Comparison of ENCODE assay signal across 17 mouse cellular contexts in the genomic region with DNA sequence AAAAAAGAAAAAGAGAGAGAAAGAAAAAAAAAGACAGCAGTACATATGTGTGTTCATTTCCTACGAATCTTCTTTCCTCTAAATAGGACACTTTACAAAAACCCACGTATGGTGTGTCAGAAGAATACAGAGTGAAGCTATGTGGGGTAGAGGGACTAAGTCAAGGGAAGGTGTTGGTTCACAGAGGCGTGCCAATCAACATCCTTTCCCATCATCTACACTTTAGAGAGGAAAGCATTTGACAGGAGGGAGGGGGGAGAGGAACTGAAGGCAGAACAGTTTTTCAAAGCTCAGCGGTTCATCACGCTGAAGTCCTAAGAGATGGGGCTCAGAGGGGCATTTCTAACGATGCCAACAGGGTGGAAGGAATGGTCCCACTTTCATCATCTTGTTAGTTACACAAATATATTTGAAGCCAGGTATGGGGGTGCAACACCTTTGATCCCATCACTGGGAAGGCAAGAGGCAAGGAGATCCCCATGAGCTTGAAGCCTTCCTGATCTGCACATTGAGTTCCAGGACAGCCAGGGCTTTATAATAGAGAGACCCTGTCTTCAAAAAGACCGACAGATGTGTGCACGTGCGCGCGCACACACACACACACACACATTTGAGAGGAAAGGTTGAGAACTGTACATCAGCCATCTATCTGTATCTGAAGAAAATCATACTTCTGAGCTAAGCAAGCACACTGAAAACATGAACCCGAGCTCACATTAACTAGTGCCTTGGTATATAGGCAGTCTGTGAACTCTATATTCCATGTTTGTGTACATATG. TPM values are rescaled to one million over a fixed set of nuclear protein-coding genes. Genes with fewer than 3 reads are reported as not detected.
A peak's percentile ranks its signal among the peaks of the same experiment; 100 is the strongest.
DNase-seq lines count a peak whose midpoint lies in the region; ATAC-seq and TF ChIP-seq lines count a peak whose summit lies in the region.
"Had no signal": no experiment of that assay in that cellular context is flagged by ENCODE, and none has a peak within 500 bp of the region (broad histone marks: within the 10 kb centered on the region; RNA-seq: fewer than 3 reads in every experiment).

No protein-coding gene starts in this region.

- no peak overlapping the region for H3K27ac ChIP-seq in midbrain, embryonic 11.5 days (ENCODE audit: low read depth, low read length)
- no peak overlapping the region for H3K27ac ChIP-seq in midbrain, embryonic 15.5 days
- no peak overlapping the region for H3K27ac ChIP-seq in intestine, postnatal 0 days (ENCODE audit: low read depth, low read length)
- H3K27ac ChIP-seq: hindbrain, postnatal 0 days; midbrain, embryonic 12.5 days; stomach, postnatal 0 days had no signal

- WGBS in midbrain, embryonic 11.5 days, result 37% methylated on average over 12 of the region's 12 CpGs
- WGBS in midbrain, embryonic 15.5 days, result 43% methylated on average over 12 of the region's 12 CpGs
- WGBS in intestine, postnatal 0 days, result 49% methylated on average over 12 of the region's 12 CpGs

- peaks cover 4% of the 10 kb centered on the region for H3K4me1 ChIP-seq in midbrain, embryonic 11.5 days (ENCODE audit: control insufficient read depth, insufficient read depth, low read length)
- H3K4me1 ChIP-seq in midbrain, embryonic 15.5 days, result peaks cover 17% of the 10 kb centered on the region
- no peaks in the 10 kb centered on the region; the same call in 1 of the 2 replicates for H3K4me1 ChIP-seq in intestine, postnatal 0 days (replicated peaks; ENCODE audit: control insufficient read depth, insufficient read depth, low read length)

- peaks cover 60% of the 10 kb centered on the region for H3K27me3 ChIP-seq in midbrain, embryonic 11.5 days (ENCODE audit: control insufficient read depth, insufficient read depth, low read length)
- H3K27me3 ChIP-seq in midbrain, embryonic 15.5 days (replicated peaks), result peaks cover 73% of the 10 kb centered on the region
- H3K27me3 ChIP-seq in intestine, postnatal 0 days (replicated peaks; ENCODE audit: control insufficient read depth, insufficient read depth, low read length), result peaks cover 72% of the 10 kb centered on the region

- H3K9ac ChIP-seq in midbrain, embryonic 11.5 days (ENCODE audit: low read length), result no peak overlapping the region
- no peak overlapping the region for H3K9ac ChIP-seq in midbrain, embryonic 15.5 days
- H3K9ac ChIP-seq in intestine, postnatal 0 days (ENCODE audit: low read depth, low read length), result no peak overlapping the region

- no peaks in the 10 kb centered on the region for H3K36me3 ChIP-seq in midbrain, embryonic 11.5 days (ENCODE audit: control insufficient read depth, insufficient read depth, low read length)
- no peaks in the 10 kb centered on the region for H3K36me3 ChIP-seq in midbrain, embryonic 15.5 days (replicated peaks)
- no peaks in the 10 kb centered on the region for H3K36me3 ChIP-seq in intestine, postnatal 0 days (ENCODE audit: control insufficient read depth, insufficient read depth)
- H3K36me3 ChIP-seq: midbrain, embryonic 12.5 days had no signal

- no peak overlapping the region for H3K4me2 ChIP-seq in midbrain, embryonic 11.5 days
- no peak overlapping the region for H3K4me2 ChIP-seq in midbrain, embryonic 15.5 days
- no peak overlapping the region for H3K4me2 ChIP-seq in intestine, postnatal 0 days (replicated peaks; ENCODE audit: low read depth)

- no peaks in the 10 kb centered on the region for H3K9me3 ChIP-seq in midbrain, embryonic 11.5 days (ENCODE audit: control insufficient read depth, low read length)
- H3K9me3 ChIP-seq in midbrain, embryonic 15.5 days, result no peaks in the 10 kb centered on the region
- H3K9me3 ChIP-seq in intestine, postnatal 0 days (ENCODE audit: control insufficient read depth), result no peaks in the 10 kb centered on the region
- H3K9me3 ChIP-seq: midbrain, embryonic 12.5 days had no signal

- H3K4me3 ChIP-seq in midbrain, embryonic 11.5 days (ENCODE audit: low read depth, low read length), result no peak overlapping the region
- H3K4me3 ChIP-seq in midbrain, embryonic 15.5 days, result no peak overlapping the region
- no peak overlapping the region for H3K4me3 ChIP-seq in intestine, postnatal 0 days (ENCODE audit: low read depth, low read length)

- DNase-seq in embryo, embryonic 10.5 days (ENCODE audit: low spot score), result peak; percentile 21
- DNase-seq in embryo, embryonic 10 days (ENCODE audit: low spot score), result no peak
- peak; percentile 88 for DNase-seq in midbrain, embryonic 11.5 days (ENCODE audit: low spot score, missing footprints)
- peak; percentile 42 for DNase-seq in T-cell, adult 2 months (ENCODE audit: low spot score)
- DNase-seq in thymus, postnatal 14 days, result peak; percentile 53
- no peak for DNase-seq in retina, postnatal 1 day
- DNase-seq: kidney, adult 8-10 months; left cerebral cortex, postnatal 4 days had no signal

- no peak for ATAC-seq in midbrain, embryonic 11.5 days (ENCODE audit: low FRiP score)
- no peak for ATAC-seq in midbrain, embryonic 15.5 days (replicated peaks)
- no peak for ATAC-seq in intestine, postnatal 0 days
- ATAC-seq: forebrain, embryonic 14.5 days; hindbrain, postnatal 0 days had no signal

- TF ChIP-seq CTCF in intestine, postnatal 0 days (IDR thresholded peaks at IDR 0.05; ENCODE audit: low read depth), result no peak

RNA-seq across cellular contexts. Expression of a gene that starts 0.9 kb away (rescaled TPM):
- 0.07 and 0.18 TPM in 2 replicates for polyA plus RNA-seq in midbrain, embryonic 11.5 days (2014; fragmentation: Nextera tagmentation; extraction: Ambion mirVana)
- 0.04 TPM in 1 of 2 replicates, not detected in the other for polyA plus RNA-seq in midbrain, embryonic 15.5 days (2015; fragmentation: Nextera tagmentation; extraction: Ambion mirVana)
- 0.20 and 0.24 TPM in 2 replicates for polyA plus RNA-seq in intestine, postnatal 0 days (2015; fragmentation: Nextera tagmentation; extraction: Ambion mirVana)
- polyA plus RNA-seq: forebrain, embryonic 14.5 days had no signal

RNA-seq across cellular contexts. Expression of a gene that starts 4.2 kb away (rescaled TPM):
- polyA plus RNA-seq in midbrain, embryonic 11.5 days (2014; fragmentation: Nextera tagmentation; extraction: Ambion mirVana), result 0.23 and 0.26 TPM in 2 replicates
- 0.14 TPM in 1 of 2 replicates, not detected in the other for polyA plus RNA-seq in midbrain, embryonic 15.5 days (2015; fragmentation: Nextera tagmentation; extraction: Ambion mirVana)
- polyA plus RNA-seq in intestine, postnatal 0 days (2015; fragmentation: Nextera tagmentation; extraction: Ambion mirVana), result 3.2 and 4.0 TPM in 2 replicates
- polyA plus RNA-seq: forebrain, embryonic 14.5 days; lung, embryonic 16.5 days had no signal

RNA-seq across cellular contexts. Expression of a gene that starts 40.5 kb away (rescaled TPM):
- 9.7 and 12.0 TPM in 2 replicates for polyA plus RNA-seq in midbrain, embryonic 11.5 days (2014; fragmentation: Nextera tagmentation; extraction: Ambion mirVana)
- 120 TPM in 2 replicates for polyA plus RNA-seq in midbrain, embryonic 15.5 days (2015; fragmentation: Nextera tagmentation; extraction: Ambion mirVana)
- 139 and 150 TPM in 2 replicates for polyA plus RNA-seq in intestine, postnatal 0 days (2015; fragmentation: Nextera tagmentation; extraction: Ambion mirVana)

RNA-seq across cellular contexts. Expression of a gene that starts 51.4 kb away (rescaled TPM):
- not detected in 2 replicates for polyA plus RNA-seq in midbrain, embryonic 11.5 days (2014; fragmentation: Nextera tagmentation; extraction: Ambion mirVana)
- polyA plus RNA-seq in midbrain, embryonic 15.5 days (2015; fragmentation: Nextera tagmentation; extraction: Ambion mirVana), result not detected in 2 replicates
- polyA plus RNA-seq in intestine, postnatal 0 days (2015; fragmentation: Nextera tagmentation; extraction: Ambion mirVana), result not detected in 2 replicates
- polyA plus RNA-seq: forebrain, embryonic 14.5 days; heart, embryonic 16.5 days; hindbrain, postnatal 0 days; liver, embryonic 11.5 days; lung, embryonic 16.5 days; midbrain, embryonic 12.5 days; stomach, postnatal 0 days had no signal

Comparison
In these comparisons a context has a peak if more than half of its experiments do, and no peak if none do; other contexts are left out.
1. DNase-seq: peak in embryo, embryonic 10.5 days (single experiment), midbrain, embryonic 11.5 days (single experiment), T-cell, adult 2 months (single experiment) and thymus, postnatal 14 days (single experiment); none in embryo, embryonic 10 days (single experiment) and retina, postnatal 1 day (single experiment).